Mouse (Mus musculus): ENCODE measurements at regions not wholly inside any gene's neighbourhood (a gene's known extent, or its start where the extent isn't known, plus 50 kb on each side); places are given as distances from the start of the nearest gene placed in this dataset.

GRCm38 (mm10) chr1:137738157-137738851, 437.2 kb downstream of the Ptprc start:
- no peak for DNase-seq

GRCm38 (mm10) chr1:137703882-137704281, 471.6 kb downstream of the Ptprc start:
- no peak for DNase-seq

- DNase-seq: no peak
Observed at GRCm38 (mm10) chr1:137698876-137699275, 476.6 kb downstream of the Ptprc start.

GRCm38 (mm10) chr1:137697289-137697688, 478.2 kb downstream of the Ptprc start:
- DNase-seq: no peak

- DNase-seq: no peak
Observed at GRCm38 (mm10) chr1:137696796-137697195, 478.7 kb downstream of the Ptprc start.

GRCm38 (mm10) chr1:137695751-137696150, 479.8 kb downstream of the Ptprc start:
- no peak for DNase-seq

GRCm38 (mm10) chr1:137692525-137692924, 483.0 kb downstream of the Ptprc start:
- no peak for DNase-seq

GRCm38 (mm10) chr1:137690860-137691595, 484.5 kb downstream of the Ptprc start:
- no peak for DNase-seq

GRCm38 (mm10) chr1:137670650-137671049, 504.9 kb downstream of the Ptprc start:
- DNase-seq: no peak

- no peak for DNase-seq
Observed at GRCm38 (mm10) chr1:137669849-137670248, 505.7 kb downstream of the Ptprc start.

GRCm38 (mm10) chr1:137658141-137658540, 517.4 kb downstream of the Ptprc start:
- DNase-seq: no peak

- DNase-seq: peak; percentile 57
Observed at GRCm38 (mm10) chr1:137656900-137657458, 518.5 kb downstream of the Ptprc start.

- no peak for DNase-seq
Observed at GRCm38 (mm10) chr1:137654171-137654570, 521.3 kb downstream of the Ptprc start.

- no peak for DNase-seq
Observed at GRCm38 (mm10) chr1:137653495-137653894, 522.0 kb downstream of the Ptprc start.

- no peak for DNase-seq
Observed at GRCm38 (mm10) chr1:137650629-137651028, 524.9 kb downstream of the Ptprc start.

GRCm38 (mm10) chr1:137650082-137650481, 525.4 kb downstream of the Ptprc start:
- no peak for DNase-seq

- no peak for DNase-seq
Observed at GRCm38 (mm10) chr1:137648832-137649231, 526.7 kb downstream of the Ptprc start.

GRCm38 (mm10) chr1:137644601-137645040, 530.9 kb downstream of the Ptprc start:
- DNase-seq: no peak

- no peak for DNase-seq
Observed at GRCm38 (mm10) chr1:137643508-137643907, 532.0 kb downstream of the Ptprc start.

- DNase-seq: no peak
Observed at GRCm38 (mm10) chr1:137640848-137641247, 534.7 kb downstream of the Ptprc start.

- DNase-seq: no peak
Observed at GRCm38 (mm10) chr1:137636947-137637346, 538.6 kb downstream of the Ptprc start.

GRCm38 (mm10) chr1:137636321-137636944, 539.1 kb downstream of the Ptprc start:
- DNase-seq: no peak

- DNase-seq: no peak
Observed at GRCm38 (mm10) chr1:137635781-137636180, 539.7 kb downstream of the Ptprc start.

- no peak for DNase-seq
Observed at GRCm38 (mm10) chr1:137631546-137631945, 544.0 kb downstream of the Ptprc start.

Measured in right cerebral cortex, postnatal 4 days (tissue).